Mouse (Mus musculus) lung, adult 2 months (tissue): ENCODE measurements at regions not wholly inside any gene's neighbourhood (a gene's known extent, or its start where the extent isn't known, plus 50 kb on each side); places are given as distances from the start of the nearest gene placed in this dataset.

Experiments used
- CTCF ChIP-seq: fragments of 200-500 bp; IDR thresholded peaks from 2 replicates; pipeline ENCODE4 v1.5.1; 2011; ENCODE audit warnings: mild to moderate bottlenecking, low read length, control low read depth; ENCODE audit not compliant: insufficient read depth
- POLR2A ChIP-seq: fragments of 200-500 bp; IDR thresholded peaks from 2 replicates; pipeline ENCODE4 v1.6.1; 2011; ENCODE audit warnings: low read depth, mild to moderate bottlenecking, control low read depth, low read length, borderline replicate concordance; ENCODE audit errors: extremely low read depth

DNA sequence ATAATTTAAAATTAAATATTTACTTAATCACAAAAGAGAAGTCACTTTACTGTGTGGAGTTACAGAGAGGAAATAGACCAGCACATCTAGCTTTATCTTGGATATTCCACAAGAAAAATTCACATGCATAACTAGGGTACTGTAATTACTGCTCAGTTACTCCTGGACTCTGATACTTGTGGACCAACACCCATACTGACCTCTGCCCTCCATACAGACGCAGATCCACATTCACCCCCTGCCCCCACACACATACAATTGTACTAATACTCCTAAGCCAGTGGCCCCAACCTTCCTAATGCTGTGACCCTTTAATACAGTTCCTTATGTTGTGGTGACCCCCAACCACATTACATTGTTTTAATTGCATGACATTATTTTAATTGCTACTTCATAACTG lies 2294.3 kb downstream of the 4930444P10Rik start:
- TF ChIP-seq POLR2A, result no peak
- no peak for TF ChIP-seq CTCF
